Mouse (Mus musculus): ENCODE data around the gene Rab11a. TPM values are rescaled to one million over a fixed set of nuclear protein-coding genes. Genes with fewer than 3 reads are reported as not detected.
"Not testable (repeated sequence)": the region's sequence is repeated elsewhere in the genome, so short reads cannot be mapped to it uniquely, and the experiment has no call there.

Gene Rab11a
- total RNA-seq, 2 experiments from 2014 or later, result 176 to 180 TPM

- no peak for DNase-seq
Measured at GRCm38 (mm10) chr9:64695266-64695665, 42.3 kb downstream of the Rab11a start.

GRCm38 (mm10) chr9:64693094-64693493, 44.5 kb downstream of the Rab11a start:
- DNase-seq, result no peak

GRCm38 (mm10) chr9:64691176-64691575, 46.4 kb downstream of the Rab11a start:
- DNase-seq, result peak; percentile 25 to 61

GRCm38 (mm10) chr9:64690771-64691170, 46.8 kb downstream of the Rab11a start:
- no peak for DNase-seq

GRCm38 (mm10) chr9:64688015-64688394, 49.6 kb downstream of the Rab11a start:
- no peak for DNase-seq

GRCm38 (mm10) chr9:64687122-64688014, 50.2 kb downstream of the Rab11a start:
- DNase-seq, result no peak

- not testable (repeated sequence) for DNase-seq
Measured at GRCm38 (mm10) chr9:64671341-64672319, 65.9 kb downstream of the Rab11a start.

GRCm38 (mm10) chr9:64668001-64668400, 69.6 kb downstream of the Rab11a start:
- no peak for DNase-seq

- DNase-seq, result no peak
Measured at GRCm38 (mm10) chr9:64667513-64667912, 70.0 kb downstream of the Rab11a start.

GRCm38 (mm10) chr9:64666549-64666948, 71.0 kb downstream of the Rab11a start:
- peak in 1 of 2 experiments; percentile 17 for DNase-seq

Small RNAs within 50 kb of the gene (microRNA-seq; reads per million reads assigned to microRNA genes)
- 0 reads per million in 2 experiments for gene Gm47308

Other genes starting within 250 kb of the Rab11a start
- gene Dennd4a, start 73.6 kb upstream of the Rab11a start, total RNA-seq (2021), result 1 to 10 TPM; 5.7 to 7.9 TPM
- under 1 TPM; 0.15 to 0.27 TPM for gene Slc24a1, start 213.8 kb upstream of the Rab11a start, total RNA-seq (2021)
- gene Ints14, start 223.1 kb upstream of the Rab11a start, total RNA-seq (2021), result 10 to 100 TPM; 14.2 to 14.5 TPM

Measured in heart, adult 18-20 months (tissue).